Mouse (Mus musculus) liver, embryonic 16.5 days (tissue): ENCODE data around the gene Pde11a. TPM values are rescaled to one million over a fixed set of nuclear protein-coding genes. Genes with fewer than 3 reads are reported as not detected.

Experiments used
- ATAC-seq: fragments of 200-750 bp; cut with Nextera tagmentation; 2 replicates; pipeline ENCODE4 v1.8.0; 2017; ENCODE audit warnings: low read depth, mild to moderate bottlenecking, moderate number of reproducible peaks, moderate library complexity
- H3K27ac ChIP-seq: fragments of 300-500 bp; sonication (generic); 2 replicates; pipeline ENCODE4 v1.5.1; 2014; ENCODE audit warnings: mild to moderate bottlenecking, low read length
- H3K27me3 ChIP-seq: fragments of 300-500 bp; sonication (generic); 2 replicates; pipeline ENCODE4 v1.6.1; 2014; ENCODE audit warnings: low read depth, low read length, mixed read lengths; ENCODE audit not compliant: control insufficient read depth, insufficient read depth
- H3K36me3 ChIP-seq: fragments of 300-500 bp; sonication (generic); 2 replicates; pipeline ENCODE4 v1.6.1; 2014; ENCODE audit warnings: mild to moderate bottlenecking; ENCODE audit not compliant: control insufficient read depth, insufficient read depth
- H3K4me1 ChIP-seq: fragments of 300-500 bp; sonication (generic); 2 replicates; pipeline ENCODE4 v1.6.1; 2014; ENCODE audit warnings: low read depth, low read length, mixed read lengths; ENCODE audit not compliant: control insufficient read depth
- H3K4me2 ChIP-seq: fragments of 300-500 bp; sonication (generic); 2 replicates; pipeline ENCODE4 v1.6.1; 2014; ENCODE audit warnings: low read depth, low read length, mixed read lengths
- H3K4me3 ChIP-seq: fragments of 300-500 bp; sonication (generic); 2 replicates; pipeline ENCODE4 v1.5.1; 2014; ENCODE audit warnings: low read depth, mild to moderate bottlenecking, low read length
- H3K9ac ChIP-seq: fragments of 300-500 bp; sonication (generic); 2 replicates; pipeline ENCODE4 v1.6.1; 2014; ENCODE audit warnings: low read depth, low read length
- H3K9me3 ChIP-seq: fragments of 300-500 bp; sonication (generic); replicated peaks from 2 replicates; pipeline ENCODE4 v1.6.1; 2016; ENCODE audit warnings: low read length; ENCODE audit not compliant: control insufficient read depth
- WGBS: fragments of 180-500 bp; shearing (Covaris S2); extraction: QIAGEN DNeasy Blood & Tissue Kit; methylation state at CpG from one replicate; pipeline ENCODE4 v1.1.7; 2014; ENCODE audit not compliant: insufficient replicate concordance; 5-methylcytosine and 5-hydroxymethylcytosine counted together
- polyA plus RNA-seq: library from polyadenylated mRNA; unstranded; fragments of >200 nt; fragmentation: Nextera tagmentation; extraction: Ambion mirVana; gene quantifications from 2 replicates; pipeline ENCODE4 v1.2.1, GENCODE M21; 2015

The Pde11a gene
- polyA plus RNA-seq, 1 experiment from 2014 or later = 0.05 TPM

DNA sequence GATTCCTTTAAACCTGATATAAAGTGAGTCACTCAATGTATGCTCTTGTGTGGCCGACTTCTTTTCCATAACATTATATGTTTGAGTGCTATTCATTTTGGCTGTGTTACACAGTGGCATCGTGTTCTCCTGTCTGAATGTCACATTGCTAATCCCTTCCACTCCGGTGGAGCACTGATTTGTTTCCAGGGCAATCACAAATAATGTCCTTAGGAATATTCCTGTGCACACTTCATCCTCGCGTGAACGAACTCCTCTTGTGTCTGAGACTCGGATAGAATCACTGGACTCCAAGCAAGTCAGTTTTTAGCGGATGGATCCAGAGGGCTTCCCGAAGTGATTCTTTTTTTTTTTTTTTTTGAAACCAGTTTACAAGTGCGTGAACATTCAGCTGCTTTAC, 197.4 kb downstream of the Pde11a start:
- 70% methylated on average over 10 of the region's 10 CpGs for WGBS
- Histone ChIP-seq H3K4me2 (no peak overlapping the region), H3K4me1 (no peaks in the 10 kb centered on the region), H3K27ac (no peak overlapping the region), H3K9ac (no peak overlapping the region), H3K9me3 (no peaks in the 10 kb centered on the region), H3K27me3 (no peaks in the 10 kb centered on the region), H3K4me3 (no peak overlapping the region), H3K36me3 (no peaks in the 10 kb centered on the region)
- no peak for ATAC-seq

DNA sequence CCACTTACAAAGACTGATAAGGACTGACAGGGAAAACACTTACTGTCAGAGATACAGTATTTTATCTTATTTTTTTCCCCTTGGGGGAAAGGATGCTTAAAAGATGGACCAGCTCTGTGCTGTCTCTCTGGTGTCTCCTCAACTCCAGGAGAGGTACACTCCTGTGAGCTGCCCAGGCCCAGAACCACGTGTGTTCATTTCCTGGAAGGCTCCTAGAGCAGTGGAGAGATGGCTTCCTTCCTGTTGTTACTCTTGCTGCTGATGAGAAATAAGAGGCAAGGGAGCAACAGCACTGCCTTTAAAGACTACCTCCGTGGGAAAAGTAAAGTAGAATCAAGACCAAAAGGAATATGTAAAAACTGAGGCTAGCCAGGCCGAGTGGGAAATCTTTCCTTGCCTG, 205.6 kb downstream of the Pde11a start:
- Histone ChIP-seq H3K4me2 (no peak overlapping the region), H3K27ac (no peak overlapping the region), H3K4me1 (no peaks in the 10 kb centered on the region), H3K36me3 (no peaks in the 10 kb centered on the region), H3K4me3 (no peak overlapping the region), H3K27me3 (no peaks in the 10 kb centered on the region), H3K9ac (no peak overlapping the region), H3K9me3 (no peaks in the 10 kb centered on the region)
- no peak for ATAC-seq
- WGBS = 25% methylated on average over 3 of the region's 3 CpGs

DNA sequence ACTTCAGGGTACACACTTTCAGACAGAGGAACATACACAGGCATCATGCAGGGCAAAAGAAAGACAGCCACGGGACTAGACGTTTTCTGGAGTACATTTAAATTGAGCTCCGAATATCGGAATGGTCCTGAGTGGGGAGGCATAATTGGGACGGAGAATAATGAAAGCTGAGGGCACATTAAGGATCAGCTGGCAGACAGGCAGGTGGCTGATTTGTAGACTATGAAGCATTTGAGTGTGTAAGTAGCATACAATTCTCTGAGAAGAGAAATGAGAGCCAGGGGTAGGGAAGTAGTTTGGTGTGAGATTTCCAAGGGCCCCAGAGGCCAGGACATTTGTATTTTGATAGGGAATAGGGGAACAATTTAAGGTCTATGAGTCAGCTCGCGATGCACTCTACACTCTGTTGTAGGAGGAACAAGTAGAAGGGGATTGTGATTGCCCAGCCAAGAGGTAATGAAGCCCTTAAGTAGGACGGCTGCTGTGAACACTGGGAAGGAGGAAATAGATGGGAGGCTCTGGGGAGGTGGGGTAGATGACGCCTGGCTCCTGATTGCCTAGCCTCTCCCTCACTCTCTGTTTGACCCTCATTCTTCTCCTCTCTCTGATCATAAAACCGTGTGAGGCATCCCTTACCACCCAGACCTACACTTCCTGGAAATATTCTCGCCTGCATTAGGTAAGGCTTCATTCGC, 208.5 kb downstream of the Pde11a start:
- H3K4me1 ChIP-seq = no peaks in the 10 kb centered on the region
- H3K36me3 ChIP-seq = no peaks in the 10 kb centered on the region
- no peak overlapping the region for H3K4me3 ChIP-seq
- no peaks in the 10 kb centered on the region for H3K9me3 ChIP-seq
- no peak overlapping the region for H3K9ac ChIP-seq
- H3K27ac ChIP-seq = no peak overlapping the region
- 47% methylated on average over 12 of the region's 12 CpGs for WGBS
- H3K4me2 ChIP-seq = no peak overlapping the region
- ATAC-seq = no peak
- H3K27me3 ChIP-seq = no peaks in the 10 kb centered on the region

DNA sequence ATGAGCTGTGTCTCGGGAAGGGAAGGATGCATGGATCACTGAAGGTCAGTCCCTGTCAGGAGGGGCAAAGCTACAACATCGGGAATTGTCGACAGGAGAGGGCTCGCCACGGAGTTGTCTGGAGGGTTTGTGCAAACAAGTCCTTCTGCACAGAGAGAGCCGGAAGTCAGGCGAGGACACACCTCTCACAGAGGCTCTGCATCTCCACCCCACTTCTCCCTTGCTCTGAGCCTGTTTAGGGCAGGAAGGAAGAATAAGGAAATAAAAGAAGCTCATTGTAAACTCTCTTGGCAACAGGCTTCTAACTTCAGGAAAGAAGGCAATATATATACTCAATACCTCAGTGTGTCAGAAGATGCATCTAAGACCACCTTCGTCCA, 209.5 kb downstream of the Pde11a start:
- Histone ChIP-seq H3K9me3 (no peaks in the 10 kb centered on the region), H3K4me1 (no peaks in the 10 kb centered on the region), H3K27ac (no peak overlapping the region), H3K9ac (no peak overlapping the region), H3K4me2 (no peak overlapping the region; the same call in 1 of the 2 replicates), H3K36me3 (no peaks in the 10 kb centered on the region), H3K4me3 (no peak overlapping the region), H3K27me3 (no peaks in the 10 kb centered on the region)
- WGBS = 23% methylated on average over 8 of the region's 8 CpGs
- no peak for ATAC-seq

DNA sequence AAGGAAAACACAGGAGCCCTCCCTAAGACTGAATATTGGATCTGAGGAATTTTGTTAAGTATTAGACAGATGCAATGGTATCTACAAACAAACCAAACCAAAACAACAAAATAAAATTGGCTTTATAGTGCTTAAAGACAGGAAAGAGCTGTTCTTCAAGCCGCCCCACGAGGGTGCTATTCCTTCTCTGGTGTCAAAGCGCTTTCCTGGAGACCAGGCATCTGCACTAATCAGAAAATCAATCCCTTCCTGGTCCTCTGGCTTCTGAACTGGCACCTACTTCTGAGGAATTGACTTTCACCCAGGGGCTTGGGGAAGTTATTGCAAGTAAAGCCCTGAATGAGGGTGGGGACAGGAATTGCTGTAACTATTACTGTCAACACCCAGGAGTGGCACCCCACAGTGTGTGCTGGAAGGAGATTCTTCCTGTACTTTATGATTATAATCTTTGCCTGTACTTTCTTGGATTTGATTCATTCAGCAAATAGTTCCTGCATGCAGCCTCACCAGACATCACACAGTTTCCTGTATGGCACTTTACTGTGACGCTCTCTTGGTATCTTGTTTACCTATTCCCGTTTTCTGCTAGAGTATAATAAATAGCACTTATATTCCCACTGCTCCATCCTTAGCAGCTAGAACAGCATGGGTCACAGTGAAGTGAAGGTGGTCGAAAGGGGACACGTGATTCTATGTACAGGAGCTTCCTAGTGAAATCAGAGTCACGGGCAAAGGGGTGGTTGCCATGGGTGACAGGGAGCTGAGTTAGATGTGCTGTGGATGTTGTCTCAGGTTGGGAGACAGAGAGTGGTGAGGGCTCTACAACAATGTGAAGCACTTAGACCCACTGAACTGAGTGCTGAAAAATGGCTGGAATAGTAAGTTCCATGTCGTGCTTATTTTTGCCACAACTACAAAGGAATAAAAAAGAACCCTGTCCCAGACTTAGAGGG, 210.2 kb downstream of the Pde11a start:
- no peak overlapping the region; the same call in 1 of the 2 replicates for H3K4me2 ChIP-seq
- WGBS = 37% methylated on average over 9 of the region's 9 CpGs
- no peak overlapping the region for H3K27ac ChIP-seq
- no peak for ATAC-seq
- H3K27me3 ChIP-seq = no peaks in the 10 kb centered on the region
- H3K9me3 ChIP-seq = no peaks in the 10 kb centered on the region
- H3K4me1 ChIP-seq = no peaks in the 10 kb centered on the region
- no peaks in the 10 kb centered on the region for H3K36me3 ChIP-seq
- H3K9ac ChIP-seq = no peak overlapping the region
- no peak overlapping the region for H3K4me3 ChIP-seq

DNA sequence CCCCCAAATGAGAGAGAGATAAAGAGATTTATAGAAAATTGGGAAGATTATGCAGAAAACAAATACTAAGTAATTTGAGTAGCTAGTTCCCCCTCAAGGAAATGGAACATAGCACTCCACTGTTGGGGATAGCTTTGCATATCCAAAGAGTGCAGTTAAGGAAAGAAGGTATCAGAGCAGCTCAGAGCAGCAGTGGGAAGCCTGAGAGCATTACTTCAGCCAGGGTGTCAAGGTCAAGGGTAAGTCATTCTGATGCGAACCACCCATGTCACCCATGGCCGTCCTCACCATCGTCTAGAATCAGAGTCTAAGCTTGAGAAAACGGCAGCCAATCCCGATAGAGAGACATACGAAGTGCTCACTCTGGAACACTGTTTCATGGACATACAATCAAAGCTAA, 211.9 kb downstream of the Pde11a start:
- H3K4me1 ChIP-seq = no peaks in the 10 kb centered on the region
- WGBS = 66% methylated on average over 6 of the region's 6 CpGs
- no peak for ATAC-seq
- H3K4me3 ChIP-seq = no peak overlapping the region
- no peaks in the 10 kb centered on the region for H3K36me3 ChIP-seq
- H3K27me3 ChIP-seq = no peaks in the 10 kb centered on the region
- H3K27ac ChIP-seq = no peak overlapping the region
- H3K9ac ChIP-seq = no peak overlapping the region
- H3K9me3 ChIP-seq = no peaks in the 10 kb centered on the region
- H3K4me2 ChIP-seq = no peak overlapping the region

DNA sequence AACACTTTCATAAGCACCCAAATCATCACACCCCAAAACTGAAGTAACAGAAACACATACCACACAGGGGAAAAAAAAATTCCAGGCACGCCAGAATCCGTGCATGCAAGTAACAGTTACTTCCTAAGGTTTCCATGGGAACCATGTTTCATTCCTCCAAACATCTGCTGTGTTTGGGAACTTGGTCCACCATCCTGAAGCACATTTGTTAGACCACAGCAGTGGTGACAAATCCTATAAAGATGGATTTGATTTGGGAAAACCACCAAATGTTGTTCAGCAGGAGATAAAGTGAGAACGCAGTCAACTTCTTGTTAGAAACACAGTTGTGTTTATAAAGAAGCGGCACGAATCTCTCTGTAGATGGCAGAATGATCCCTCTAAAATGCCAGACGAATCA, 213.8 kb downstream of the Pde11a start:
- H3K4me3 ChIP-seq = no peak overlapping the region
- H3K4me2 ChIP-seq = no peak overlapping the region
- 60% methylated on average over 6 of the region's 6 CpGs for WGBS
- no peaks in the 10 kb centered on the region for H3K4me1 ChIP-seq
- no peaks in the 10 kb centered on the region for H3K36me3 ChIP-seq
- no peaks in the 10 kb centered on the region for H3K27me3 ChIP-seq
- no peak overlapping the region for H3K27ac ChIP-seq
- H3K9me3 ChIP-seq = no peaks in the 10 kb centered on the region
- H3K9ac ChIP-seq = no peak overlapping the region
- no peak for ATAC-seq

DNA sequence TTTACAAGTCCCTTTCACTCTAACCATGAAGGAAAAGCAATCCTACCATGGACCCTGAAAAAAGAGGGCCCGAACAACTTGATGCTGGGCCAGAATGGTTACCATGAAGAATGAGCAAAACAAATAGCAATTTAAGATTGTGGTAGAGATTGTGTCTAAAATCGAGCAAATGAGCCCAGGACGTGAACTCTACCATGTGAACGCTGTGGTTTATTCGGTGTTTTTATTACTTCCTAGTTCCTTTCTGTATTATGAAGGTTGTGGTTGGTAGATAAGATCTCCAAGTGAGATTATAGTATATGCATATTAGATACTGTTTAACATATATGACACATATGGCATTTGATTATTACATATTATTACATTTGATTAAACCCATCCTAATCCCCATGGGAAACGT, 216.4 kb downstream of the Pde11a start:
- ATAC-seq = no peak
- no peaks in the 10 kb centered on the region for H3K9me3 ChIP-seq
- WGBS = 47% methylated on average over 6 of the region's 6 CpGs
- no peaks in the 10 kb centered on the region for H3K27me3 ChIP-seq
- H3K36me3 ChIP-seq = no peaks in the 10 kb centered on the region
- H3K27ac ChIP-seq = no peak overlapping the region
- H3K4me3 ChIP-seq = no peak overlapping the region
- no peak overlapping the region for H3K9ac ChIP-seq
- H3K4me1 ChIP-seq = no peaks in the 10 kb centered on the region
- H3K4me2 ChIP-seq = no peak overlapping the region

DNA sequence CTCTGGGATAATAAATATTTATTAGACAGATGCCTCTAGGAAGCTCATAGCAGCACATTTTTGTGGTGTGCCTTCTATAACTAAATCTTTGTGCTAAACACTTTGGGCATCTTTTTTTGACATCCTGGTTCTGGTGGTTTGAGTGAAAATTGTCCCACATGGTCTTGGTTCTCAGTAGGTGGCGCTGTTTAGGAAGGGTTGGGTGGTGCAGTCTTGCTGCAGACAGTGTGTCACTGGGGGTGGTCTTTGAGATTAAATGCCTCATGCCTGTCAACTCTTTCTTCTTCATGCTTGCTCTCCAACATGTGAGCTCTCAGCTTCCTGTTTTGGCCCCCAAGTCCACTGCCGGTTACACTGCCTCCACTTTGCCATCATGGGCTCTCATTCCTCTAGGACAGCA, 218.7 kb downstream of the Pde11a start:
- Histone ChIP-seq H3K4me2 (no peak overlapping the region), H3K4me1 (no peaks in the 10 kb centered on the region), H3K4me3 (no peak overlapping the region), H3K27me3 (no peaks in the 10 kb centered on the region), H3K9me3 (no peaks in the 10 kb centered on the region), H3K27ac (no peak overlapping the region), H3K36me3 (no peaks in the 10 kb centered on the region), H3K9ac (no peak overlapping the region)
- 45% methylated on average over 2 of the region's 2 CpGs for WGBS
- ATAC-seq = no peak
